Mouse (Mus musculus): ENCODE measurements around the gene Actl11.

DNA sequence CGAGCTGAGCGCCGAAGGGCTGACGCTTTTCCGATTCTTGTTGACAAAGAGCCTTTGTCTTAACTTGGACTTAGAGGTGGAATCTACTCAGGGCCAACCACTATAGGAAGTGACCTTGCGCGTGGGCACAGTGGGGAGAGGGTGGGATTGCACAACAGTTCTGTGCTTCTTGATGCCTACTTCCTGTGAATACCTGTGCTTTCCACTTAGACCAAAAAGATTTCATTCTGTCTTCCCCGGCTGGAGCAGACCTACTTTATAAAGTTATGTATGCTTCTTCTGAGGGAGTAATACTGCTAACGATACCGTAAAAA is 21.6 kb downstream of the Actl11 start, which contains the start of gene Traip:
- TF ChIP-seq CTCF (conservative IDR thresholded peaks at IDR 0.05; ENCODE audit: low read length) (no peak), POU5F1 (IDR thresholded peaks at IDR 0.05; ENCODE audit: borderline replicate concordance, low read length) (no peak)

All from E14TG2a.4 (cell line).